Mouse (Mus musculus) lung, postnatal 0 days (tissue): ENCODE results near the gene Hsp90ab1. TPM values are rescaled to one million over a fixed set of nuclear protein-coding genes. Genes with fewer than 3 reads are reported as not detected.

Experiments used
- ATAC-seq: fragments of 200-750 bp; cut with Nextera tagmentation; 2 replicates; pipeline ENCODE4 v1.8.0; 2017; ENCODE audit warnings: moderate library complexity
- DNase-seq: peaks from one replicate; pipeline ENCODE4 v3.0.0-alpha.2; 2016; ENCODE audit warnings: low spot score
- H3K27ac ChIP-seq: fragments of 300-500 bp; sonication (generic); 2 replicates; pipeline ENCODE4 v1.5.1; 2014; ENCODE audit warnings: antibody characterized with exemption, mild to moderate bottlenecking, low read length, mixed read lengths
- H3K27me3 ChIP-seq: fragments of 300-500 bp; sonication (generic); replicated peaks from 2 replicates; pipeline ENCODE4 v1.6.1; 2014; ENCODE audit warnings: low read length, mixed read lengths; ENCODE audit not compliant: insufficient read depth
- H3K36me3 ChIP-seq: fragments of 300-500 bp; sonication (generic); 2 replicates; pipeline ENCODE4 v1.6.1; 2014; ENCODE audit warnings: low read length, mixed read lengths; ENCODE audit not compliant: insufficient read depth
- H3K4me1 ChIP-seq: fragments of 300-500 bp; sonication (generic); 2 replicates; pipeline ENCODE4 v1.6.1; 2014; ENCODE audit warnings: antibody characterized with exemption, low read depth, low read length, mixed read lengths; ENCODE audit not compliant: insufficient read depth
- H3K4me2 ChIP-seq: fragments of 300-500 bp; sonication (generic); replicated peaks from 2 replicates; pipeline ENCODE4 v1.6.1; 2014; ENCODE audit warnings: low read depth, mild to moderate bottlenecking, low read length, moderate library complexity, mixed read lengths
- H3K4me3 ChIP-seq: fragments of 300-500 bp; sonication (generic); 2 replicates; pipeline ENCODE4 v1.5.1; 2014; ENCODE audit warnings: low read depth, low read length
- H3K9ac ChIP-seq: fragments of 300-500 bp; sonication (generic); replicated peaks from 2 replicates; pipeline ENCODE4 v1.6.1; 2014; ENCODE audit warnings: low read depth, mild to moderate bottlenecking
- H3K9me3 ChIP-seq: fragments of 300-500 bp; sonication (generic); 2 replicates; pipeline ENCODE4 v1.6.1; 2016; ENCODE audit warnings: low read length, mixed read lengths
- CTCF ChIP-seq: IDR thresholded peaks from 2 replicates; pipeline ENCODE4 v1.5.1; 2016; ENCODE audit warnings: antibody characterized with exemption, mild to moderate bottlenecking
- EP300 ChIP-seq: IDR thresholded peaks from 2 replicates; pipeline ENCODE4 v1.6.1; 2016; ENCODE audit warnings: antibody characterized with exemption, mild to moderate bottlenecking, control low read depth
- WGBS: fragments of 180-500 bp; shearing (Covaris S2); extraction: QIAGEN DNeasy Blood & Tissue Kit; methylation state at CpG from one replicate; pipeline ENCODE4 v1.1.7; 2014; 5-methylcytosine and 5-hydroxymethylcytosine counted together
- polyA plus RNA-seq: library from polyadenylated mRNA; unstranded; fragments of >200 nt; fragmentation: Nextera tagmentation; extraction: Ambion mirVana; gene quantifications from 2 replicates; pipeline ENCODE4 v1.2.1, GENCODE M21; 2015

Gene Hsp90ab1
- polyA plus RNA-seq, 1 experiment from 2014 or later, result 607 TPM

- Histone ChIP-seq H3K4me2 (no peak overlapping the region), H3K4me1 (peaks cover 4% of the 10 kb centered on the region; the same call in 1 of the 2 replicates), H3K9me3 (no peaks in the 10 kb centered on the region), H3K36me3 (no peaks in the 10 kb centered on the region), H3K27ac (no peak overlapping the region), H3K9ac (no peak overlapping the region), H3K4me3 (no peak overlapping the region), H3K27me3 (no peaks in the 10 kb centered on the region)
- DNase-seq (no peak), ATAC-seq (no peak)
- no peak for TF ChIP-seq CTCF
- TF ChIP-seq EP300, result no peak
- WGBS, result 94% methylated on average over 3 of the region's 3 CpGs
Measured at GRCm38 (mm10) chr17:45602984-45603383, 29.9 kb upstream of the Hsp90ab1 start.

GRCm38 (mm10) chr17:45601877-45602304 is 28.8 kb upstream of the Hsp90ab1 start, which contains the start of gene Mymx:
Mymx (minus strand) TSS chr17:45602102.
- 62% methylated on average over 6 of the region's 6 CpGs for WGBS
- H3K9ac ChIP-seq, result 0 out of 2 replicates have a peak within 1 kb of the TSS, but pooled peaks have one; percentile 8
- H3K27ac ChIP-seq, result no peak within 1 kb of the TSS
- no peak for DNase-seq
- no peaks in the 10 kb centered on the region for H3K9me3 ChIP-seq
- TF ChIP-seq CTCF, result no peak
- TF ChIP-seq EP300, result no peak
- no peaks in the 10 kb centered on the region for H3K36me3 ChIP-seq
- H3K4me2 ChIP-seq, result no peak within 1 kb of the TSS; the same call in 1 of the 2 replicates
- no peaks in the 10 kb centered on the region for H3K27me3 ChIP-seq
- no peak within 1 kb of the TSS for H3K4me3 ChIP-seq
- H3K4me1 ChIP-seq, result peaks cover 4% of the 10 kb centered on the region; the same call in 1 of the 2 replicates
- no peak for ATAC-seq

- Histone ChIP-seq H3K4me3 (no peak overlapping the region), H3K36me3 (no peaks in the 10 kb centered on the region), H3K27me3 (no peaks in the 10 kb centered on the region), H3K4me1 (peaks cover 6% of the 10 kb centered on the region; the same call in 1 of the 2 replicates), H3K4me2 (no peak overlapping the region; the same call in 1 of the 2 replicates), H3K9ac (0 out of 2 replicates have a peak overlapping the region, but pooled peaks have one; percentile 8), H3K9me3 (no peaks in the 10 kb centered on the region), H3K27ac (no peak overlapping the region)
- 28% methylated on average over 22 of the region's 22 CpGs for WGBS
- no peak for TF ChIP-seq CTCF
- TF ChIP-seq EP300, result no peak
- peak; percentile 10; the same call in 1 of the 2 replicates for ATAC-seq
- no peak for DNase-seq
Measured at GRCm38 (mm10) chr17:45601325-45601724, 28.3 kb upstream of the Hsp90ab1 start.

- Histone ChIP-seq H3K27ac (no peak overlapping the region), H3K4me2 (no peak overlapping the region), H3K9me3 (no peaks in the 10 kb centered on the region), H3K4me3 (no peak overlapping the region), H3K27me3 (no peaks in the 10 kb centered on the region), H3K36me3 (no peaks in the 10 kb centered on the region), H3K4me1 (peaks cover 15% of the 10 kb centered on the region), H3K9ac (no peak overlapping the region)
- 72% methylated on average over 8 of the region's 8 CpGs for WGBS
- DNase-seq, result no peak
- no peak for TF ChIP-seq CTCF
- no peak for TF ChIP-seq EP300
- no peak for ATAC-seq
Measured at GRCm38 (mm10) chr17:45600267-45600666, 27.2 kb upstream of the Hsp90ab1 start.

GRCm38 (mm10) chr17:45599446-45600242 is 26.6 kb upstream of the Hsp90ab1 start, which contains the start of gene Slc29a1:
Slc29a1 (minus strand) TSS chr17:45599606.
- peak; percentile 70 for ATAC-seq
- DNase-seq, result peak; percentile 83
- Histone ChIP-seq H3K4me3 (peak within 1 kb of the TSS; percentile 28), H3K4me1 (peaks cover 21% of the 10 kb centered on the region), H3K27me3 (no peaks in the 10 kb centered on the region), H3K9me3 (no peaks in the 10 kb centered on the region), H3K36me3 (no peaks in the 10 kb centered on the region), H3K27ac (no peak within 1 kb of the TSS), H3K9ac (0 out of 2 replicates have a peak within 1 kb of the TSS, but pooled peaks have one; percentile 26), H3K4me2 (peak within 1 kb of the TSS; percentile 63)
- WGBS, result 20% methylated on average over 32 of the region's 32 CpGs
- TF ChIP-seq EP300 (no peak), CTCF (no peak; the same call in 1 of the 2 replicates)

GRCm38 (mm10) chr17:45598891-45599290 is 25.8 kb upstream of the Hsp90ab1 start:
- no peaks in the 10 kb centered on the region for H3K9me3 ChIP-seq
- H3K27ac ChIP-seq, result no peak overlapping the region
- no peaks in the 10 kb centered on the region for H3K27me3 ChIP-seq
- H3K4me3 ChIP-seq, result no peak overlapping the region
- WGBS, result 32% methylated on average over 3 of the region's 3 CpGs
- no peak for ATAC-seq
- TF ChIP-seq EP300, result no peak
- TF ChIP-seq CTCF, result no peak
- 0 out of 2 replicates have a peak overlapping the region, but pooled peaks have one; percentile 26 for H3K9ac ChIP-seq
- peaks cover 27% of the 10 kb centered on the region for H3K4me1 ChIP-seq
- no peak for DNase-seq
- no peaks in the 10 kb centered on the region for H3K36me3 ChIP-seq
- peak overlapping the region; percentile 63 for H3K4me2 ChIP-seq
